Mouse (Mus musculus) liver, postnatal 0 days (tissue): ENCODE results near the gene Cpne5. TPM values are rescaled to one million over a fixed set of nuclear protein-coding genes. Genes with fewer than 3 reads are reported as not detected.
A peak's percentile ranks its signal among the peaks of the same experiment; 100 is the strongest.

ENCODE experiments used
- ATAC-seq: fragments of 200-750 bp; cut with Nextera tagmentation; 2 replicates; pipeline ENCODE4 v1.8.0; 2017; ENCODE audit warnings: mild to moderate bottlenecking, moderate library complexity
- DNase-seq: peaks from one replicate; pipeline ENCODE4 v3.0.0-alpha.2; 2016
- H3K27ac ChIP-seq: fragments of 300-500 bp; sonication (generic); 2 replicates; pipeline ENCODE4 v1.5.1; 2014; ENCODE audit warnings: antibody characterized with exemption, moderate library complexity, mild to moderate bottlenecking, low read depth
- H3K27me3 ChIP-seq: fragments of 300-500 bp; sonication (generic); 2 replicates; pipeline ENCODE4 v1.6.1; 2014; ENCODE audit warnings: low read length, control low read depth, mixed read lengths; ENCODE audit not compliant: insufficient read depth
- H3K36me3 ChIP-seq: fragments of 300-500 bp; sonication (generic); replicated peaks from 2 replicates; pipeline ENCODE4 v1.6.1; 2014; ENCODE audit warnings: mild to moderate bottlenecking, control low read depth, low read length, moderate library complexity, mixed read lengths; ENCODE audit not compliant: insufficient read depth
- H3K4me1 ChIP-seq: fragments of 300-500 bp; sonication (generic); 2 replicates; pipeline ENCODE4 v1.6.1; 2014; ENCODE audit warnings: antibody characterized with exemption, mild to moderate bottlenecking, control low read depth; ENCODE audit not compliant: insufficient read depth
- H3K4me2 ChIP-seq: fragments of 300-500 bp; sonication (generic); 2 replicates; pipeline ENCODE4 v1.6.1; 2014; ENCODE audit warnings: low read depth, mild to moderate bottlenecking, low read length, moderate library complexity, mixed read lengths
- H3K4me3 ChIP-seq: fragments of 300-500 bp; sonication (generic); 2 replicates; pipeline ENCODE4 v1.5.1; 2014; ENCODE audit warnings: low read depth, low read length
- H3K9ac ChIP-seq: fragments of 300-500 bp; sonication (generic); replicated peaks from 2 replicates; pipeline ENCODE4 v1.6.1; 2014; ENCODE audit warnings: mild to moderate bottlenecking, moderate library complexity
- H3K9me3 ChIP-seq: fragments of 300-500 bp; sonication (generic); 2 replicates; pipeline ENCODE4 v1.6.1; 2016; ENCODE audit warnings: mild to moderate bottlenecking, control low read depth, low read length, mixed read lengths
- CTCF ChIP-seq: sonication (generic); IDR thresholded peaks from 2 replicates; pipeline ENCODE4 v1.5.1; 2016; ENCODE audit warnings: antibody characterized with exemption, low read depth
- EP300 ChIP-seq: IDR thresholded peaks from 2 replicates; pipeline ENCODE4 v1.6.1; 2016; ENCODE audit warnings: antibody characterized with exemption, low read depth, mild to moderate bottlenecking
- WGBS: fragments of 180-500 bp; shearing (Covaris S2); extraction: QIAGEN DNeasy Blood & Tissue Kit; methylation state at CpG from one replicate; pipeline ENCODE4 v1.1.7; 2014; ENCODE audit not compliant: insufficient replicate concordance; 5-methylcytosine and 5-hydroxymethylcytosine counted together
- polyA plus RNA-seq: library from polyadenylated mRNA; unstranded; fragments of >200 nt; fragmentation: Nextera tagmentation; extraction: Ambion mirVana; gene quantifications from 2 replicates; pipeline ENCODE4 v1.2.1, GENCODE M21; 2015

The Cpne5 gene
- polyA plus RNA-seq, 1 experiment from 2014 or later = 0.46 TPM

- DNase-seq = no peak
- H3K27me3 ChIP-seq = no peaks in the 10 kb centered on the region
- H3K27ac ChIP-seq = peak overlapping the region; percentile 48; the same call in 1 of the 2 replicates
- no peak overlapping the region for H3K4me3 ChIP-seq
- no peak overlapping the region for H3K9ac ChIP-seq
- 36% methylated on average over 6 of the region's 6 CpGs for WGBS
- peak; percentile 23; the same call in 1 of the 2 replicates for ATAC-seq
- TF ChIP-seq EP300 (no peak), CTCF (no peak)
- H3K9me3 ChIP-seq = 0 out of 2 replicates have a peak, but pooled peaks cover 3% of the 10 kb centered on the region
- H3K4me1 ChIP-seq = peaks cover 28% of the 10 kb centered on the region
- H3K4me2 ChIP-seq = no peak overlapping the region
- no peaks in the 10 kb centered on the region for H3K36me3 ChIP-seq
These were observed 72.5 kb downstream of the Cpne5 start for GRCm38 (mm10) chr17:29165452-29165851.

- peak; percentile 45 for ATAC-seq
These were observed 73.4 kb downstream of the Cpne5 start for GRCm38 (mm10) chr17:29164469-29165111.

GRCm38 (mm10) chr17:29162334-29162733, 75.6 kb downstream of the Cpne5 start:
- peaks cover 24% of the 10 kb centered on the region for H3K4me1 ChIP-seq
- H3K9ac ChIP-seq = no peak overlapping the region
- H3K27me3 ChIP-seq = no peaks in the 10 kb centered on the region
- TF ChIP-seq EP300 (no peak), CTCF (no peak)
- H3K4me2 ChIP-seq = no peak overlapping the region
- DNase-seq (no peak), ATAC-seq (no peak)
- 0 out of 2 replicates have a peak, but pooled peaks cover 3% of the 10 kb centered on the region for H3K9me3 ChIP-seq
- no peaks in the 10 kb centered on the region for H3K36me3 ChIP-seq
- 80% methylated on average over 13 of the region's 13 CpGs for WGBS
- H3K27ac ChIP-seq = no peak overlapping the region
- H3K4me3 ChIP-seq = no peak overlapping the region

More at GRCm38 (mm10) chr17:29164469-29165111, 73.4 kb downstream of the Cpne5 start:
- peak overlapping the region; percentile 62 for H3K27ac ChIP-seq
- TF ChIP-seq CTCF (no peak), EP300 (no peak)
- no peak overlapping the region for H3K4me3 ChIP-seq
- 9% methylated on average over 17 of the region's 17 CpGs for WGBS
- DNase-seq = peak; percentile 70
- no peaks in the 10 kb centered on the region for H3K36me3 ChIP-seq
- H3K27me3 ChIP-seq = no peaks in the 10 kb centered on the region
- H3K4me1 ChIP-seq = peaks cover 27% of the 10 kb centered on the region
- H3K9me3 ChIP-seq = 0 out of 2 replicates have a peak, but pooled peaks cover 3% of the 10 kb centered on the region
- peak overlapping the region; percentile 44 for H3K4me2 ChIP-seq
- H3K9ac ChIP-seq = no peak overlapping the region

- DNase-seq = no peak
- peaks cover 11% of the 10 kb centered on the region for H3K4me1 ChIP-seq
- 82% methylated on average over 16 of the region's 16 CpGs for WGBS
These were observed 78.1 kb downstream of the Cpne5 start for GRCm38 (mm10) chr17:29159743-29160455.

GRCm38 (mm10) chr17:29159320-29159719, 78.6 kb downstream of the Cpne5 start:
- no peak overlapping the region for H3K4me2 ChIP-seq
- DNase-seq (no peak), ATAC-seq (no peak)
- no peak overlapping the region for H3K9ac ChIP-seq
- WGBS = 96% methylated on average over 5 of the region's 5 CpGs
- no peaks in the 10 kb centered on the region for H3K36me3 ChIP-seq
- TF ChIP-seq EP300 (no peak), CTCF (no peak)
- H3K4me3 ChIP-seq = no peak overlapping the region
- no peaks in the 10 kb centered on the region for H3K27me3 ChIP-seq
- peaks cover 5% of the 10 kb centered on the region for H3K4me1 ChIP-seq
- H3K9me3 ChIP-seq = 0 out of 2 replicates have a peak, but pooled peaks cover 3% of the 10 kb centered on the region
- no peak overlapping the region for H3K27ac ChIP-seq

More at GRCm38 (mm10) chr17:29159743-29160455, 78.1 kb downstream of the Cpne5 start:
- 0 out of 2 replicates have a peak, but pooled peaks cover 3% of the 10 kb centered on the region for H3K9me3 ChIP-seq
- H3K9ac ChIP-seq = no peak overlapping the region
- no peak for TF ChIP-seq CTCF
- no peak for TF ChIP-seq EP300
- H3K27me3 ChIP-seq = no peaks in the 10 kb centered on the region
- no peak overlapping the region for H3K27ac ChIP-seq
- H3K4me3 ChIP-seq = no peak overlapping the region
- H3K4me2 ChIP-seq = no peak overlapping the region
- H3K36me3 ChIP-seq = no peaks in the 10 kb centered on the region
- ATAC-seq = no peak

GRCm38 (mm10) chr17:29158899-29159298, 79.1 kb downstream of the Cpne5 start:
- whole genome bisulfite sequencing = 84% methylated on average over 15 of the region's 15 CpGs
- H3K27me3 ChIP-seq = no peaks in the 10 kb centered on the region

More at GRCm38 (mm10) chr17:29158899-29159298, 79.1 kb downstream of the Cpne5 start:
- ATAC-seq (no peak), DNase-seq (no peak)
- 0 out of 2 replicates have a peak, but pooled peaks cover 3% of the 10 kb centered on the region for H3K9me3 ChIP-seq
- no peak overlapping the region for H3K4me2 ChIP-seq
- TF ChIP-seq EP300 (no peak), CTCF (no peak)
- no peaks in the 10 kb centered on the region for H3K36me3 ChIP-seq
- peaks cover 3% of the 10 kb centered on the region; the same call in 1 of the 2 replicates for H3K4me1 ChIP-seq
- H3K9ac ChIP-seq = no peak overlapping the region
- H3K4me3 ChIP-seq = no peak overlapping the region
- H3K27ac ChIP-seq = no peak overlapping the region
